Mouse (Mus musculus) small intestine, adult 2 months (tissue): ENCODE results near the gene Pgm2l1. TPM values are rescaled to one million over a fixed set of nuclear protein-coding genes. Genes with fewer than 3 reads are reported as not detected.

ENCODE experiments used
- H3K27ac ChIP-seq: fragments of 200-500 bp; 2 replicates; pipeline ENCODE4 v1.5.1; 2012; ENCODE audit warnings: low read depth, low read length, control low read depth, inconsistent platforms; ENCODE audit not compliant: insufficient read depth
- H3K27me3 ChIP-seq: fragments of 200-500 bp; 2 replicates; pipeline ENCODE4 v1.6.1; 2012; ENCODE audit warnings: mild to moderate bottlenecking, moderate library complexity, low read length, inconsistent platforms; ENCODE audit not compliant: control insufficient read depth, insufficient read depth
- H3K36me3 ChIP-seq: fragments of 200-500 bp; 2 replicates; pipeline ENCODE4 v1.6.1; 2012; ENCODE audit warnings: mild to moderate bottlenecking, low read length, control low read depth, inconsistent platforms; ENCODE audit not compliant: control insufficient read depth, insufficient read depth
- H3K4me1 ChIP-seq: fragments of 200-500 bp; 2 replicates; pipeline ENCODE4 v1.6.1; 2012; ENCODE audit warnings: low read length, inconsistent platforms, mixed read lengths; ENCODE audit not compliant: control insufficient read depth, insufficient read depth, insufficient read length
- H3K4me3 ChIP-seq: fragments of 200-500 bp; 2 replicates; pipeline ENCODE4 v1.5.1; 2012; ENCODE audit warnings: low read depth, mild to moderate bottlenecking, control low read depth, inconsistent platforms, low read length, moderate library complexity
- CTCF ChIP-seq: fragments of 200-500 bp; IDR thresholded peaks from 2 replicates; pipeline ENCODE4 v1.5.1; 2012; ENCODE audit warnings: low read depth, mild to moderate bottlenecking, control low read depth, inconsistent platforms, low read length, moderate library complexity, mixed read lengths; ENCODE audit not compliant: insufficient replicate concordance, insufficient read length; ENCODE audit errors: extremely low read depth
- POLR2A ChIP-seq: fragments of 200-500 bp; IDR thresholded peaks from 2 replicates; pipeline ENCODE4 v1.6.1; 2012; ENCODE audit warnings: low read depth, mild to moderate bottlenecking, control low read depth, inconsistent platforms, low read length, moderate library complexity
- WGBS: fragments of 180-500 bp; shearing (Covaris S2); methylation state at CpG from one replicate; pipeline ENCODE4 v1.1.7; 2018; 5-methylcytosine and 5-hydroxymethylcytosine counted together
- polyA plus RNA-seq: library from polyadenylated mRNA; depleted of rRNA; stranded (reverse); fragments of >200 nt; gene quantifications from 2 replicates; pipeline ENCODE4 v1.2.3, GENCODE M21; 2012; rRNA removed

Gene Pgm2l1
- 1.3 and 1.5 TPM in 2 replicates for polyA plus RNA-seq

DNA sequence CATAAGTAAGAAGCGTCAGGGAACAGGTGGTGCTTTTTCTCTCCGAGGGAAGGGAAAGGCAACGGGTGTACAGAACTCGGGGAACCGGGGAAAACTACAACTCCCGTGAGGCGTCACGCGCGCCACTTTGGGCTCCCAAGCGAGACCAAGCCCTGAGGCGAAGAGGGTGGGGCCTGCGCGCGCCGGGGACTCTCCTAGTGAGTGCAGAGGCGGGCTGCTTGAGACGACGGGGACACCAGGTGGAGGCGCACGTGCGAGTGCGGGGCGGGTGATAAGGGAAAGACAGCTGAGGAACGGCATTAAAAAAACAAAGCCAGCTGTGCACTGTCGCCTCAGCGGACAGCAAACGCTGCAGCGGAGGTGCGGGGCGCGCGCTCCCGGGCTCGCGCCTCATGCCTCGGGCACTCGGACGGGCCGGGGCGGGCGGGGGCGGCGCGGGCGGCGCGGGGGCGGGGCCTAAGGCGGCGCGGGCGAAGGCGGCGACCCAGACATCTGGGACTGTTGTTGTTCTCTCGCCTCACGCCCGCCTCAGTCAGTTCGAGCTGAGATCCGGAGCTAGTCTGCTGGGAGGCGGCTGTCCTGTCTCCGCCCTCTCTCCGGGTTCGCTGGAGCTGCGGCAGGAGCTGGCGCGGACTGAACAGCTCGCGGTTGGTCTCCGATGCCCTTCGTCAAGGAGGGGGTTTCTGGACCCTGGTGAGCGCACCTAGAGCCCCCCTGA is at the start of gene Pgm2l1:
Gene Pgm2l1, plus strand, starts transcription at position 237 of the 718 bp plus-strand sequence.
- Histone ChIP-seq H3K27me3 (no peaks in the 10 kb centered on the region), H3K4me1 (0 out of 2 replicates have a peak, but pooled peaks cover 2% of the 10 kb centered on the region), H3K4me3 (peak within 1 kb of the TSS; percentile 74), H3K27ac (peak within 1 kb of the TSS; percentile 79), H3K36me3 (no peaks in the 10 kb centered on the region)
- no peak for TF ChIP-seq CTCF
- TF ChIP-seq POLR2A: peak; percentile 72
- WGBS: under 1% methylated on average over 72 of the region's 72 CpGs

DNA sequence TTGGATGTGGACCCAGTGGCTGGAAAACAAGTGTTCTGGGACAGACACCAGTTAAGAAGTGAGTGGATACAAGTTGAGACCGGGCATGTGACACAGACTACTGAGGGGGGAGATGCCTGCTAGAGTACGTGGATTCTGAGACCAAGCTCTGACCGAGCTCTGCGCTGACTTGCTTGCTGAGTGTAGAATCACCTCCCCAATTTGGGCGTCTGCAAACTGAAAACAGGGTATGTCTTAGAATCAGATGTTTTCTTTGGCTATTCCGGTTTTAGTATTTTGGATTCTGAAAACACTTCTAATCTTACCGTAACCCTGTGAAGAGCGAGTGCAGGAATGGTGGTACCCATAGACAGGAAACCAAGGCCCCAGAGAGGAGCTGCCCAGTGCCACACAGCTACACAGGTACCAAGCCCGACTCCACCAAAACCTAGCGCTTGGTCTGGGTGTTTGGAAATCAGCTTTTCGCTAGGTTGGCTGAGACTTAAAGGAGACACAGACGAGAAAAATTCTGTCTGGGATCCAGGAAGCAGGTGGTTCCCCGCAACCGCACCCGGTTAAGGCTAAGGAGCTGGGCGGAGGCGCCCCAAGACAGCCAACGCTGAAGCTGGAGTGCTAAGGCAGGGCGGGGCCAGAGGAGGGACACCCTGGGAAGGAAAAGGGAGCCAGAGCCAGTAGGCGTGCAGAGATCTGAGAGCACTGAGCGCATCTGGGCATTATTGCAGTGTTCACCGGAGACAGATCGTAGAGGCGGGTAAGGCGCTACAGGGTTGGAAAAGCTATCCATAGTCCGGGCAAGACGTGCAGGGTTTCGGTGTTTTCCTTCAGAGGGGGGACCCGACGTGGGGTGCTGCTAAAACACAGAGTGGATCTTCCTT is 48.9 kb upstream of the Pgm2l1 start:
- no peaks in the 10 kb centered on the region; the same call in 1 of the 2 replicates for H3K36me3 ChIP-seq
- WGBS: 2% methylated on average over 30 of the region's 30 CpGs
- peak; percentile 88 for TF ChIP-seq POLR2A
- TF ChIP-seq CTCF: no peak
- peak overlapping the region; percentile 80 for H3K27ac ChIP-seq
- H3K27me3 ChIP-seq: no peaks in the 10 kb centered on the region
- H3K4me3 ChIP-seq: peak overlapping the region; percentile 70
- H3K4me1 ChIP-seq: peaks cover 3% of the 10 kb centered on the region; the same call in 1 of the 2 replicates

DNA sequence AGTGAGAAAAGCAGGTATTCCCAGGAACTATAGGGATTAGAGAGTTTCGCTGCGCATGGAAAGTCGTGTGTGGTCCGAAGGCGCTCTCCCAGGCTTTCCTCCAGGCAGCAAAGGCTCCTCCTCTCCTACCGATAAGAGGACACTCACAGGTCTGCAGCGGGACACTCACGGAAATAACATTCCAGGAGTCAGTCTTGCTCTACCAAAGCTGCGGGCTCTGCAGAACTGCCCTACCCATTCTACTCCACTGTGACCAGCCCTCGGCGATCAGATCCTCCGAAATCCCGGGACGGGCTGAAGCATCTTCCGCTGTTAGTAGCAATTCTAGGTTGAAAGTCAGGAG is 48.3 kb upstream of the Pgm2l1 start:
- H3K4me1 ChIP-seq: peaks cover 3% of the 10 kb centered on the region; the same call in 1 of the 2 replicates
- H3K4me3 ChIP-seq: peak overlapping the region; percentile 70
- TF ChIP-seq POLR2A (no peak), CTCF (no peak)
- H3K27me3 ChIP-seq: no peaks in the 10 kb centered on the region
- WGBS: 2% methylated on average over 15 of the region's 15 CpGs
- peak overlapping the region; percentile 80 for H3K27ac ChIP-seq
- no peaks in the 10 kb centered on the region; the same call in 1 of the 2 replicates for H3K36me3 ChIP-seq

DNA sequence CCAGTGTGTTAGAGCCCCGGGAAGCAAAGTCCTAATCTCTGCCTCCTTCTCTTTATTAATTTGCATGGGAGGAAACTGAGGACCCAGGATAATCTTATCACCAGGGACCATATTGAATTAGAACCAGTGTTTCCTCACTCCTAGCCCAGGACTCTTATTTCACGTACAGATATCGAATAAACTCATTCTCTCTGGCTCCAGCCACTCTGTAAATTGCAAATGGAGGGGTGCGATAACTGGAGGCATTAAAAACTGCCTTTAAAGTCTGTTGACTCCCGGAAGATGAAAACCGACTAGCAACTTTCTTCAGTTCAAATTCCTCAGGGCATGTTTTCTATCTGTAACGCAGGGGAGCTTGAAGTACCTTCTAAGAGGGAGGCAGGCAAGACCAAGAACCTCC is 47.8 kb upstream of the Pgm2l1 start:
- 21% methylated on average over 7 of the region's 7 CpGs for WGBS
- TF ChIP-seq CTCF (no peak), POLR2A (no peak)
- no peaks in the 10 kb centered on the region for H3K27me3 ChIP-seq
- peak overlapping the region; percentile 80 for H3K27ac ChIP-seq
- H3K4me3 ChIP-seq: peak overlapping the region; percentile 70
- peaks cover 4% of the 10 kb centered on the region; the same call in 1 of the 2 replicates for H3K36me3 ChIP-seq
- H3K4me1 ChIP-seq: peaks cover 3% of the 10 kb centered on the region; the same call in 1 of the 2 replicates

DNA sequence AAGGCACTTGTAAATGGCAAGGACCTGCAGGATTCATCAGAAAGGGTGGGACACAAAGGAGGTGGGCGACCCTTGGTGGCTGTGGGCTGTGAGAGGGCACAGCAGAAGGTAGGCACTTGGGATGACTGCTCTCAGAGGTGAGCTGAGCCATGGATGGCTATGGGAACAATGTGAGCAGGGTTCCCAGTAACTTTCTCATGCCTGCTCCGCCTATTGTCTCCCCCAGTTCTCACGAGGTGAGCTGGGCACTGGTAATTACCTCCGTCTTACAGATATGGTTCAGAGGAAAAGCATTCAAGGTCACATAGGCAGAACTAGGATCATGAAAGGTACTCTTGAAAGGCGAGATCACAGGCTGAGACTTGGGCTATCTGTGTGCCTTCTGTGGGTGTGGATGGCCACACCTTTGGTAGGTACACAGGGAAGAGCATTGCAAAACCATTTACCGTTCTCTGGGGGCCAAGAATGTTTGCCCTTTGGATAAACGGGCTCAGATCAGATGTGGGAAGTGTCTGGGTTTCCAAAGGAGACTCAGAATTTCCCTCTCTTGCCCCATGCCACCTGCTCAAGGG is 47.3 kb upstream of the Pgm2l1 start:
- Histone ChIP-seq H3K36me3 (peaks cover 6% of the 10 kb centered on the region; the same call in 1 of the 2 replicates), H3K27ac (peak overlapping the region; percentile 80), H3K4me1 (peaks cover 3% of the 10 kb centered on the region; the same call in 1 of the 2 replicates), H3K27me3 (no peaks in the 10 kb centered on the region), H3K4me3 (peak overlapping the region; percentile 61)
- WGBS: 31% methylated on average over 7 of the region's 7 CpGs
- TF ChIP-seq POLR2A (no peak), CTCF (no peak)

DNA sequence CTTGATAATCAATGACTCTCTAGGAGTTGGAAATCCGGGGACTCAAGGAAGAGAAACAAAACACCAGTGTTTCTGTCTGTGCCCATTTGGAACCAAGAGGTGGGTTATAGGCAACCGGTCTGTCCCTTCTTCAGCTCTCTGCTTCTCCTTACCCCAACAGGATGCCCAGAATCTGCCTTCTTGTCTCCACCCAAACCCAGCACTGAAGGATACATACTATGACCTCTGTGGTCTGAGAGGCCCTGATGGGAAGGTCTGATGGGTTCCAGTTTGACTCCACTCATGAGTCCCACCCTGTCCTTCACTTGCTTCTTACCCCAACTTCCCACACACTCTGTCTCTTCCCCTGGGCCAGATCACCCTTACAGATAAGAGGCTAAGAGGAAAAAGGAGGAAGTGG is 46.0 kb upstream of the Pgm2l1 start:
- no peaks in the 10 kb centered on the region for H3K27me3 ChIP-seq
- TF ChIP-seq CTCF (no peak), POLR2A (no peak)
- H3K4me3 ChIP-seq: 0 out of 2 replicates have a peak overlapping the region, but pooled peaks have one; percentile 5
- WGBS: 36% methylated on average over 2 of the region's 2 CpGs
- H3K4me1 ChIP-seq: peaks cover 3% of the 10 kb centered on the region; the same call in 1 of the 2 replicates
- peak overlapping the region; percentile 62 for H3K27ac ChIP-seq
- H3K36me3 ChIP-seq: peaks cover 10% of the 10 kb centered on the region; the same call in 1 of the 2 replicates
